Mouse (Mus musculus) thymus, adult 18-20 months (tissue): ENCODE measurements around the gene Khdrbs1.
"Not testable (repeated sequence)": the region's sequence is repeated elsewhere in the genome, so short reads cannot be mapped to it uniquely, and the experiment has no call there.

Experiments
- DNase-seq, 2 experiments: peaks; one replicate each; pipeline ENCODE4 v3.0.0; 2022; ENCODE audit warnings: mixed read lengths in 2 of 2

Gene Khdrbs1

GRCm38 (mm10) chr4:129742232-129743009 is at the start of gene Khdrbs1:
Gene Khdrbs1 (minus strand): TSS chr4:129742303.
- peak; percentile 97 to 98 for DNase-seq

- no peak for DNase-seq
Measured at GRCm38 (mm10) chr4:129791399-129791798, 49.3 kb upstream of the Khdrbs1 start.

DNA sequence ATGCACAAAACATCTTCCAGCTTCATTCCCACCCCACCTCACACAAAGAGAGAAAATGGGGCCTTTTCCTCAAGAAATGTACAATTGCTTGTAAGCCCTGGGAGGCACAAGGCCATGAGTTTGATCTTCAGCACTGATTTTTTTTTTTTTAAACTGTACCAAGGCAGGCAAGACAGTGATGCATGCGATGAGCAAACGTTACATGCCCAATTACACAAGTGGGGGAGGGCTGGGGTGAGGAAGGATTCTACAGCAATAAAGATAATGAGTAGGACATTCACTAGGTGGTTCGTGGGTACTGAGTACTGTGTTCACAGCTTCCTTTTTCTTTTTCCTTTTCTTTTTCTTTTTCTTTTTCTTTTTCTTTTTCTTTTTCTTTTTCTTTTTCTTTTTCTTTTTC is 48.4 kb upstream of the Khdrbs1 start:
- DNase-seq, result no peak

DNA sequence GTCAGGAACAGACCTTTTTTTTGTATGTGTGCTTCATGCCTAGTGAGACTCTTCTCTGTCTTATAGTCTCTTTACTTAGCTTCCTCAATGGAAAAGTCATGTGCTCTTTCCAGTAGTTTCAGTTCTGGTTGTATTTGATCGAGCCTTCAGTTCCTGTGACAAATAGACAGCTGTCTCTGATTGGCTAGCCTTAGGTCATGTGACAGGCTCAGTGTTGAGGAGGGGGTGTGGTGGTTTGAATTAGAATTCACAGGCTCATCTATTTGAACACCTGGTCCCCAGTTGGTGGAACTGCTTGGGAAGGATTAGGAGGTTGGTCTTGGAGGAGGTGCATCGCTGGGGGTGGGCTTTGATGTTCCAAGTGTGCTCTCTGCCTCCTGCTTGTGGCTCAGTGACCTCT is 47.5 kb upstream of the Khdrbs1 start:
- DNase-seq, result no peak

DNA sequence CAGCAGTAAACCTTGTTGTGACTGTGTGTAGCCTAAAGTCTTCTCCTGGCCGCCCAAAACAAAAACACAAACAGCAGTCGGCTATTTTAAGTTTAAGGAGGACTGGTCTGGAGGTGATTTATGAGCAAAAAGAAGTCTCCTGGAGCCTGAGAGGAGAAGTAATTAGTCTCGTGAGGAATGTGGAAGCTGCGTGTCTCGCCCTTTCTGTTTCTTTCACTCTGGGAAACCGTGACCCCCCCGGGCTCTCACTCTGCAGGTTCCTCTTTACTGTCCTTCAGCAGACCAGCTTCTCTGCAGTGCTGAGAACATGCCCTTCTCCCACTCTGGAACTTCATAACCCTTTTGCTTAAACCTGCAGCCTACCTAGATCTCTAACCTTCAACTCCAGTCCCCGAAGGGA is 46.6 kb upstream of the Khdrbs1 start:
- DNase-seq, result no peak

GRCm38 (mm10) chr4:129785178-129785577 is 43.1 kb upstream of the Khdrbs1 start:
- no peak for DNase-seq

- no peak for DNase-seq
Measured at GRCm38 (mm10) chr4:129783506-129783905, 41.4 kb upstream of the Khdrbs1 start.

- no peak for DNase-seq
Measured at GRCm38 (mm10) chr4:129782857-129783331, 40.8 kb upstream of the Khdrbs1 start.

DNA sequence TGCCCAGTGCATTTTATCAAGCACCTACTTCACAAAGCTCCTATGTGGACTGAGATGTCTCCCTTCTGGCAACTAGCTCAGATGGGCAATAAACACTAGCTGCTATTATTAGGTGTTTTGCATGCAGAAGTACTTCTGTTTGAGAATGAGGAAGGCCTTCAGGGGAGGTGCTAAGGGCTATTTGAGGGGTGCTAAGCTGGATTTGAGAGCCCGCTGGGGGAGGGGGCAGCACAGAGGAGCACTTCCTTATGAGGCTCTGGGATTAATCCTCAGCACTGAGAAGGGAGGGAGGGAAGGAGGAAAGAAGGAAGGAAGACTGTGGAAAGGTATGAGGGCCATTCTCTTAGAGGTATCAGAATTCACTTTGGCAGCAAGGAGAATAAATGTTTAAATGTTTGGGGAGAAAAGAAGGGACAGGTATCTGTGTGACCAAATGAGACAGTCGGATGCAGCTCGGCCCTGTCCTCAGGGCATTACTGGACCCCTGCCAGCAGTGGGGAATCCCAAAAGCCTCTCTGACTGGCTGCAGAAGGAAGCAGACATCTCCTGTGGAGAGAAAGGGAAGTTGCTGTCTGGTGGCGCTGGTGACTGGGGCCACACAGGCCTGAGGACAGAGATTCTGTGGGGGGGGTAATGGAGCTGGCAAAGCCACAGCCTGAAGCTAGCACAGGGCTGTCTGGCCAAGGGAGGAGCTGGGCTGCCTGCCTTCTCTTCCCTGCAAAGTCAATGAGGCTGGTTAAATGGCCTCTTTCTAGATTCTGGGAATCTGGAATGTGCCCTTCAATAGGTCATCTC is 40.0 kb upstream of the Khdrbs1 start:
- no peak for DNase-seq

GRCm38 (mm10) chr4:129771672-129772521 is 29.8 kb upstream of the Khdrbs1 start:
- DNase-seq, result peak; percentile 71 to 83

DNA sequence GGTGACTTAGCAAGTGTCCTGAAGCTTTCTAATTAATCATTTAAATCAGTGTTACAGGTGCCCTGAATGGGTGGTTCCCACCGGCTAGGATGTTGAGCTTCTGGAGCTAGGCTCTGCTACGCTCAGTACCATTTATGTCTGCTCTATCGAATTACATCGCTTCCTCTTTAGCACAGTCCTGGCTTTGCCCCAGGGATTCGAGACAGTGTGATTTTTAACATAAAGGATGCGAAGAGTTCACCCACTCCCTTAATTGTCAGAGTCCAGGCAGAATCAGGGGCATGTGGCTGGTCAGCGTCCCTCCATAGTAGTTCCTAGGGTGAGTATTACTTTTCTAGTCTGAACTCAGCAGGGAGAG is 29.2 kb upstream of the Khdrbs1 start:
- DNase-seq, result no peak

- DNase-seq, result peak; percentile 58 to 71
Measured at GRCm38 (mm10) chr4:129770600-129770999, 28.5 kb upstream of the Khdrbs1 start.

- not testable (repeated sequence) for DNase-seq
Measured at GRCm38 (mm10) chr4:129768742-129769141, 26.6 kb upstream of the Khdrbs1 start.

DNA sequence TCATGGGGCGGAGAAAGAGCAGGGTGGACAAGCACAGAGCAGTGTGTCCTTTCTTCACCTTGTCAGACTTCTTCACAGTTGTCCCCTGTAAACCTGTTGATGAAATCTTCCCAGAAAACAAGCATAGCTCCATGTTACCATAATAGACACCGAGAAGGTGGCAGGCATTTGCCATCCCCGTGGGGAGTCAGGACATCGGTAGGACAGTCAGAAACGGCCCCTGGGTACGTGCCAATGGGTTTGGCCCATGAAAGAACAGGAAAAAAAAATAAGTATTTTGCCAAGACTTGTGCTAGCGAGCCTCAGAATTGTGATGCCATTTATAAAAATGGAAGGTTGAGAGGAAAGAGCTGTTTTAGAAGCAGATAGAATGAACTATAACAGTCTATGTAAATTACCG is 25.7 kb upstream of the Khdrbs1 start:
- no peak for DNase-seq

GRCm38 (mm10) chr4:129765351-129765750 is 23.2 kb upstream of the Khdrbs1 start:
- no peak for DNase-seq

DNA sequence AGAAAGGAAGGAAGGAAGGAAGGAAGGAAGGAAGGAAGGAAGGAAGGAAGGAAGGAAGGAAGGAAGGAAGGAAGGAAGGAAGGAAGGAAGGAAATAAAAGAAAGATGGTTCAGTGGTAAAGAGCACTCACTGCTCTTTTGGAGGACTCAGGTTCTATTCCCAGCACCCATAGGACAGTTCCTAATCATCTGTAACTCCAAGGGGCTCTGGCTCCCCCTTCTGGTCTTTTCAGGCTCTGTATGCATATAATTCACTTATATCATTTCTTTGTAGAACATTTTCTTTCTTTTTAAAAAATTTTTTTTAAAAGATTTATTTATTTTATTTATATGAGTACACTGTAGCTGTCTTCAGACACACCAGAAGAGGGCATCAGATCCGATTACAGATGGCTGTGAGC is 20.4 kb upstream of the Khdrbs1 start:
- DNase-seq, result not testable (repeated sequence)

GRCm38 (mm10) chr4:129761606-129762005 is 19.5 kb upstream of the Khdrbs1 start:
- peak; percentile 54 to 74 for DNase-seq

- no peak for DNase-seq
Measured at GRCm38 (mm10) chr4:129755455-129755854, 13.4 kb upstream of the Khdrbs1 start.

- peak in 1 of 2 experiments; percentile 53 for DNase-seq
Measured at GRCm38 (mm10) chr4:129754742-129755141, 12.6 kb upstream of the Khdrbs1 start.

- DNase-seq, result no peak
Measured at GRCm38 (mm10) chr4:129750430-129750829, 8.3 kb upstream of the Khdrbs1 start.

DNA sequence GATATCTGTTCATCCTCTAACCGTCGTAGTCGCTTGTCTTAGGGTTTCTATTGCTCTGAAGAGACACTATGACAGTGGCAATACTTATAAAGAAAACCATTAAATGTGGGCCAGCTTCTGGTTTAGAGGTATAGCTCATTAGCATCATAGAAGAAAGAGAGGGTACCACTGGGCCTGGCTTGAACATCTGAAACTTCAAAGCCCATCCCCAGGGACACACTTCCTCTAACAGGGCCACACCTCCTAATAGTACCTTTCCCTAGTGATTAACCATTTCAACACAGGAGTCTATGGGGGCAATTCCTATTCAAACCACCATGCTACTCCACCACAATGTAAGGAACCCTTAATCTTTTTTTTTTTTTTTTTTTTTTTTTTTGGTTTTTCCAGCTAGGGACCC is 4.5 kb upstream of the Khdrbs1 start:
- DNase-seq, result no peak

DNA sequence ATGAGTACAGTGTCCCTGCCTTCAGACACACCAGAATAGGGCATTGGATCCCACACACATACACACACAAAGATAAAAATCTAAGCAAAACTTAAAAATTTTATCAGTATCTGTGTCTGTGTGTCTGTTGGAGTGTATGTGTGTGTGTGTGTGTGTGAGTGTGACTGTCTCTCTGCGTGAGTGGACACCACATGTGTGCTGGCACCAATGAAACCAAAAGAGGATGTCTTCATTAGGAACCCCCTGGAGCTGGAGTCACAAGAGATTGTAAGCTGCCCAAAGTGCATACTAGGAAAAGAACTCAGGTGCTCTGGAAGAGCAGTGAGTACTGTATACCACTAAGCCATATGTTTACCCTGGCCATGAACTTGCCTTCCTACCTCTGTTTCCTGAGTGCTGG is 4.0 kb upstream of the Khdrbs1 start:
- no peak for DNase-seq

GRCm38 (mm10) chr4:129743494-129743893 is 1.4 kb upstream of the Khdrbs1 start:
- DNase-seq, result no peak
